Mouse (Mus musculus) embryo, embryonic 10 days (tissue): Measurements from ENCODE around the gene Rcor3.

ENCODE experiments used
- DNase-seq: peaks from one replicate; pipeline ENCODE4 v3.0.0-alpha.2; 2015; ENCODE audit warnings: low spot score

Gene Rcor3

GRCm38 (mm10) chr1:192094451-192095170 lies 43.3 kb downstream of the Rcor3 start:
- DNase-seq: peak; percentile 84

- DNase-seq: peak; percentile 91
Observed at GRCm38 (mm10) chr1:192092879-192093660, 44.8 kb downstream of the Rcor3 start.

- DNase-seq: peak; percentile 97
Observed at GRCm38 (mm10) chr1:192091806-192092772, 45.8 kb downstream of the Rcor3 start, which contains the start of gene Traf5. TSS of gene Traf5 (minus strand) at chr1:192092559.

GRCm38 (mm10) chr1:192090689-192091567 lies 46.9 kb downstream of the Rcor3 start:
- DNase-seq: no peak

GRCm38 (mm10) chr1:192090281-192090680 lies 47.6 kb downstream of the Rcor3 start:
- no peak for DNase-seq

- no peak for DNase-seq
Observed at GRCm38 (mm10) chr1:192089208-192090166, 48.4 kb downstream of the Rcor3 start.

- no peak for DNase-seq
Observed at GRCm38 (mm10) chr1:192088011-192088410, 49.9 kb downstream of the Rcor3 start.

- DNase-seq: no peak
Observed at GRCm38 (mm10) chr1:192087098-192087497, 50.8 kb downstream of the Rcor3 start.

- DNase-seq: no peak
Observed at GRCm38 (mm10) chr1:192086279-192087037, 51.4 kb downstream of the Rcor3 start.

- DNase-seq: no peak
Observed at GRCm38 (mm10) chr1:192085218-192085617, 52.6 kb downstream of the Rcor3 start.

- DNase-seq: no peak
Observed at GRCm38 (mm10) chr1:192082646-192083045, 55.2 kb downstream of the Rcor3 start.

- no peak for DNase-seq
Observed at GRCm38 (mm10) chr1:192081129-192081528, 56.7 kb downstream of the Rcor3 start.

GRCm38 (mm10) chr1:192079121-192079520 lies 58.7 kb downstream of the Rcor3 start:
- no peak for DNase-seq

- DNase-seq: no peak
Observed at GRCm38 (mm10) chr1:192078406-192078805, 59.5 kb downstream of the Rcor3 start.

GRCm38 (mm10) chr1:192076796-192077535 lies 60.9 kb downstream of the Rcor3 start:
- no peak for DNase-seq

GRCm38 (mm10) chr1:192076101-192076500 lies 61.8 kb downstream of the Rcor3 start:
- DNase-seq: no peak

- no peak for DNase-seq
Observed at GRCm38 (mm10) chr1:192074824-192075223, 63.0 kb downstream of the Rcor3 start.

GRCm38 (mm10) chr1:192072426-192072825 lies 65.4 kb downstream of the Rcor3 start:
- no peak for DNase-seq
